Mouse (Mus musculus) olfactory bulb, adult 2 months (tissue): ENCODE measurements around the gene 2510039O18Rik.

Experiments
- CTCF ChIP-seq: fragments of 200-500 bp; IDR thresholded peaks from 2 replicates; pipeline ENCODE4 v1.5.1; 2012; ENCODE audit warnings: low read depth, mild to moderate bottlenecking, low read length, moderate library complexity; ENCODE audit not compliant: insufficient read depth
- POLR2A ChIP-seq: fragments of 200-500 bp; IDR thresholded peaks from 2 replicates; pipeline ENCODE4 v1.6.1; 2012; ENCODE audit warnings: mild to moderate bottlenecking, low read depth, low read length, moderate library complexity; ENCODE audit not compliant: insufficient read depth

GRCm38 (mm10) chr4:147900452-147900851 is 40.2 kb upstream of the 2510039O18Rik start:
- TF ChIP-seq POLR2A (no peak), CTCF (no peak)
